Mouse (Mus musculus): ENCODE results near the gene Zfp318. TPM values are rescaled to one million over a fixed set of nuclear protein-coding genes. Genes with fewer than 3 reads are reported as not detected.

The Zfp318 gene
- polyA plus RNA-seq, 1 experiment from 2014 or later: 20.7 TPM

- Histone ChIP-seq H3K9me3 (ENCODE audit: control insufficient read depth, low read length) (no peaks in the 10 kb centered on the region), H3K36me3 (ENCODE audit: control insufficient read depth, insufficient read depth, low read length) (peaks cover 4% of the 10 kb centered on the region; the same call in 1 of the 2 replicates), H3K27me3 (ENCODE audit: control insufficient read depth, insufficient read depth, low read length) (no peaks in the 10 kb centered on the region), H3K9ac (ENCODE audit: low read depth, low read length) (no peak overlapping the region), H3K27ac (ENCODE audit: low read depth, low read length) (no peak overlapping the region), H3K4me3 (ENCODE audit: low read depth, low read length) (no peak overlapping the region), H3K4me1 (replicated peaks; ENCODE audit: control insufficient read depth, insufficient read depth, low read length) (no peaks in the 10 kb centered on the region), H3K4me2 (replicated peaks; ENCODE audit: low read depth, low read length) (no peak overlapping the region)
- DNase-seq (ENCODE audit: low spot score) (peak; percentile 55), ATAC-seq (ENCODE audit: low FRiP score) (no peak)
- WGBS: 59% methylated on average over 2 of the region's 2 CpGs
These were observed 9.5 kb downstream of the Zfp318 start for GRCm38 (mm10) chr17:46393012-46393411.

GRCm38 (mm10) chr17:46394631-46395030 lies 11.1 kb downstream of the Zfp318 start:
- ATAC-seq (ENCODE audit: low FRiP score): no peak

GRCm38 (mm10) chr17:46408478-46408877 lies 24.9 kb downstream of the Zfp318 start:
- H3K9ac ChIP-seq (ENCODE audit: low read depth, low read length): no peak overlapping the region
- no peaks in the 10 kb centered on the region for H3K4me1 ChIP-seq (replicated peaks; ENCODE audit: control insufficient read depth, insufficient read depth, low read length)
- no peaks in the 10 kb centered on the region for H3K9me3 ChIP-seq (ENCODE audit: control insufficient read depth, low read length)
- ATAC-seq (ENCODE audit: low FRiP score) (no peak), DNase-seq (ENCODE audit: low spot score) (no peak)
- peaks cover 9% of the 10 kb centered on the region for H3K36me3 ChIP-seq (ENCODE audit: control insufficient read depth, insufficient read depth, low read length)
- no peak overlapping the region for H3K4me3 ChIP-seq (ENCODE audit: low read depth, low read length)
- 32% methylated on average over 3 of the region's 3 CpGs for WGBS
- H3K27ac ChIP-seq (ENCODE audit: low read depth, low read length): no peak overlapping the region
- H3K4me2 ChIP-seq (replicated peaks; ENCODE audit: low read depth, low read length): no peak overlapping the region
- H3K27me3 ChIP-seq (ENCODE audit: control insufficient read depth, insufficient read depth, low read length): no peaks in the 10 kb centered on the region

More at GRCm38 (mm10) chr17:46394631-46395030, 11.1 kb downstream of the Zfp318 start:
- 84% methylated on average over 1 of the region's 1 CpGs for WGBS
- H3K27ac ChIP-seq (ENCODE audit: low read depth, low read length): no peak overlapping the region
- no peaks in the 10 kb centered on the region for H3K9me3 ChIP-seq (ENCODE audit: control insufficient read depth, low read length)
- peaks cover 6% of the 10 kb centered on the region; the same call in 1 of the 2 replicates for H3K36me3 ChIP-seq (ENCODE audit: control insufficient read depth, insufficient read depth, low read length)
- no peaks in the 10 kb centered on the region for H3K4me1 ChIP-seq (replicated peaks; ENCODE audit: control insufficient read depth, insufficient read depth, low read length)
- no peaks in the 10 kb centered on the region for H3K27me3 ChIP-seq (ENCODE audit: control insufficient read depth, insufficient read depth, low read length)
- no peak overlapping the region for H3K9ac ChIP-seq (ENCODE audit: low read depth, low read length)
- DNase-seq (ENCODE audit: low spot score): no peak
- H3K4me3 ChIP-seq (ENCODE audit: low read depth, low read length): no peak overlapping the region
- no peak overlapping the region for H3K4me2 ChIP-seq (replicated peaks; ENCODE audit: low read depth, low read length)

- H3K36me3 ChIP-seq (ENCODE audit: control insufficient read depth, insufficient read depth, low read length): no peaks in the 10 kb centered on the region
- no peak overlapping the region for H3K4me2 ChIP-seq (replicated peaks; ENCODE audit: low read depth, low read length)
- ATAC-seq (ENCODE audit: low FRiP score): no peak
- no peak for DNase-seq (ENCODE audit: low spot score)
- no peaks in the 10 kb centered on the region for H3K27me3 ChIP-seq (ENCODE audit: control insufficient read depth, insufficient read depth, low read length)
- H3K4me1 ChIP-seq (replicated peaks; ENCODE audit: control insufficient read depth, insufficient read depth, low read length): no peaks in the 10 kb centered on the region
- no peak overlapping the region for H3K9ac ChIP-seq (ENCODE audit: low read depth, low read length)
- no peaks in the 10 kb centered on the region for H3K9me3 ChIP-seq (ENCODE audit: control insufficient read depth, low read length)
- H3K27ac ChIP-seq (ENCODE audit: low read depth, low read length): no peak overlapping the region
- 81% methylated on average over 5 of the region's 5 CpGs for WGBS
- no peak overlapping the region for H3K4me3 ChIP-seq (ENCODE audit: low read depth, low read length)
These were observed 35.1 kb downstream of the Zfp318 start for GRCm38 (mm10) chr17:46418628-46419027.

- no peak for DNase-seq (ENCODE audit: low spot score)
- Histone ChIP-seq H3K36me3 (ENCODE audit: control insufficient read depth, insufficient read depth, low read length) (no peaks in the 10 kb centered on the region), H3K4me1 (replicated peaks; ENCODE audit: control insufficient read depth, insufficient read depth, low read length) (no peaks in the 10 kb centered on the region), H3K9ac (ENCODE audit: low read depth, low read length) (no peak overlapping the region), H3K4me3 (ENCODE audit: low read depth, low read length) (no peak overlapping the region), H3K4me2 (replicated peaks; ENCODE audit: low read depth, low read length) (no peak overlapping the region), H3K27me3 (ENCODE audit: control insufficient read depth, insufficient read depth, low read length) (no peaks in the 10 kb centered on the region), H3K27ac (ENCODE audit: low read depth, low read length) (no peak overlapping the region), H3K9me3 (ENCODE audit: control insufficient read depth, low read length) (no peaks in the 10 kb centered on the region)
- ATAC-seq (ENCODE audit: low FRiP score): no peak
These were observed 36.2 kb downstream of the Zfp318 start for GRCm38 (mm10) chr17:46419717-46420116.

DNA sequence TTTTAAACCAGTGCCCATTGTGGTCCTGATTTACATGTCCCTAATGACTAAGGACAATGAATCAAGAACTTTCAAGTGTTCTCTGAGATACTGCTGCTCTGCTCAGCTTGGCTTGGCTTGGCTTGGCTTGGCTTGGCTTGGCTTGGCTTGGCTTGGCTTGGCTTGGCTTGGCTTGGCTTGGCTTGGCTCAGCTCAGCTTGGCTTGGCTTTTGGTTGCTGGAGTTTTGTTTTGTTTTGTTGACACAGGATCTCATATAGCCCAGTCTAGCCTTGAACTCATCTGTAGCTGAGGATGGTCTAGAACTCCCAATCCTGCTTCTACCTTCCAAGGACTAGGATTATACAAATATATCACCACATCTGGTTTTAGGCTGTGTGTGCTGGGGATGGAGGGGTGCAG lies 43.0 kb downstream of the Zfp318 start:
- Histone ChIP-seq H3K4me2 (replicated peaks; ENCODE audit: low read depth, low read length) (no peak overlapping the region), H3K4me1 (replicated peaks; ENCODE audit: control insufficient read depth, insufficient read depth, low read length) (no peaks in the 10 kb centered on the region), H3K9ac (ENCODE audit: low read depth, low read length) (no peak overlapping the region), H3K27ac (ENCODE audit: low read depth, low read length) (no peak overlapping the region), H3K9me3 (ENCODE audit: control insufficient read depth, low read length) (no peaks in the 10 kb centered on the region), H3K36me3 (ENCODE audit: control insufficient read depth, insufficient read depth, low read length) (no peaks in the 10 kb centered on the region), H3K27me3 (ENCODE audit: control insufficient read depth, insufficient read depth, low read length) (no peaks in the 10 kb centered on the region), H3K4me3 (ENCODE audit: low read depth, low read length) (no peak overlapping the region)
- ATAC-seq (ENCODE audit: low FRiP score) (no peak), DNase-seq (ENCODE audit: low spot score) (no peak)

GRCm38 (mm10) chr17:46428761-46429414 lies 45.4 kb downstream of the Zfp318 start, which contains the start of gene Crip3:
Crip3 (plus strand) TSS chr17:46428926.
- Histone ChIP-seq H3K4me3 (ENCODE audit: low read depth, low read length) (no peak within 1 kb of the TSS), H3K4me1 (replicated peaks; ENCODE audit: control insufficient read depth, insufficient read depth, low read length) (no peaks in the 10 kb centered on the region), H3K27ac (ENCODE audit: low read depth, low read length) (no peak within 1 kb of the TSS), H3K36me3 (ENCODE audit: control insufficient read depth, insufficient read depth, low read length) (no peaks in the 10 kb centered on the region), H3K4me2 (replicated peaks; ENCODE audit: low read depth, low read length) (peak within 1 kb of the TSS; percentile 21; the same call in 1 of the 2 replicates), H3K9ac (ENCODE audit: low read depth, low read length) (no peak within 1 kb of the TSS), H3K27me3 (ENCODE audit: control insufficient read depth, insufficient read depth, low read length) (no peaks in the 10 kb centered on the region), H3K9me3 (ENCODE audit: control insufficient read depth, low read length) (no peaks in the 10 kb centered on the region)
- DNase-seq (ENCODE audit: low spot score): peak; percentile 38
- ATAC-seq (ENCODE audit: low FRiP score): no peak
- WGBS: 13% methylated on average over 17 of the region's 18 CpGs

- Histone ChIP-seq H3K9ac (ENCODE audit: low read depth, low read length) (no peak overlapping the region), H3K4me1 (replicated peaks; ENCODE audit: control insufficient read depth, insufficient read depth, low read length) (no peaks in the 10 kb centered on the region), H3K36me3 (ENCODE audit: control insufficient read depth, insufficient read depth, low read length) (no peaks in the 10 kb centered on the region), H3K9me3 (ENCODE audit: control insufficient read depth, low read length) (no peaks in the 10 kb centered on the region), H3K4me3 (ENCODE audit: low read depth, low read length) (no peak overlapping the region), H3K27ac (ENCODE audit: low read depth, low read length) (no peak overlapping the region), H3K27me3 (ENCODE audit: control insufficient read depth, insufficient read depth, low read length) (0 out of 2 replicates have a peak, but pooled peaks cover 2% of the 10 kb centered on the region), H3K4me2 (replicated peaks; ENCODE audit: low read depth, low read length) (peak overlapping the region; percentile 18)
- DNase-seq (ENCODE audit: low spot score): no peak
- ATAC-seq (ENCODE audit: low FRiP score): peak; percentile 58
- WGBS: 5% methylated on average over 17 of the region's 17 CpGs
These were observed 50.1 kb downstream of the Zfp318 start for GRCm38 (mm10) chr17:46433627-46434026.

DNA sequence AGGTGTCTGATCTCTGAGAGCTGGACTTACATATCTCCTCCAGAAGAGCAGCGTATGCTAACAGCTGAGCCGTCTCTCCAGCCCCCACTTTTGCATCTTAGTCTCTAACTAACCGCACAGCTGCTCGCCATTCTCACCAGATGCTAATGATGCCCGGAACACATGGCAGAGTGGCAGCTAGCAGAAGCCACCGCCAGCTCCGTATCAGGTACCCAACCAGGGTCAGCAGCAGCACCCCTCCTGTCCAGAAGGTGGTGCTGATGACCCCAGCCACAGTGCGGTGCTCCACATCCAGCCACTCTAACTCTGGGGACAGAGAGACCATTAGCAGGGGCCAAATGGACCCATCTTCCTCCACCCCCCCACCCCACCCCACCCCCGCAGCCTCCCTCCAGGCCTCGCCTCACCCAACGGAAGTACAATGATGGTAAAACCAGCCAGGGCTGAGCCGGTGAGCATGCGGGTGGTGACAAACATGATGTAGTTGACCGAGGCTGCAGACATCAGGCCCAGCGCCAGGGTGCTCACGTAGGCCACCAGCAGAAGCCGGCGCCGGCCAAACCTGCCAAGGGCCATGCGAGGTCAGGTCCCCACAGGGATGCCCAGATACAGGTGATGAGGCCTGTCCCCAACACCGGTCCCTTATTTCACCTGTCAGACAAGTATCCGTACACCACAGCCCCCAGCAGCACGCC lies 53.3 kb downstream of the Zfp318 start:
- Histone ChIP-seq H3K4me1 (replicated peaks; ENCODE audit: control insufficient read depth, insufficient read depth, low read length) (no peaks in the 10 kb centered on the region), H3K4me3 (ENCODE audit: low read depth, low read length) (no peak overlapping the region), H3K9me3 (ENCODE audit: control insufficient read depth, low read length) (no peaks in the 10 kb centered on the region), H3K27me3 (ENCODE audit: control insufficient read depth, insufficient read depth, low read length) (0 out of 2 replicates have a peak, but pooled peaks cover 2% of the 10 kb centered on the region), H3K4me2 (replicated peaks; ENCODE audit: low read depth, low read length) (no peak overlapping the region; the same call in 1 of the 2 replicates), H3K9ac (ENCODE audit: low read depth, low read length) (no peak overlapping the region; the same call in 1 of the 2 replicates), H3K27ac (ENCODE audit: low read depth, low read length) (no peak overlapping the region), H3K36me3 (ENCODE audit: control insufficient read depth, insufficient read depth, low read length) (no peaks in the 10 kb centered on the region)
- 24% methylated on average over 23 of the region's 23 CpGs for WGBS
- peak; percentile 61 for DNase-seq (ENCODE audit: low spot score)
- peak; percentile 74 for ATAC-seq (ENCODE audit: low FRiP score)

Measured in hindbrain, embryonic 11.5 days (tissue).